Mouse (Mus musculus): Measurements from ENCODE around the gene Upk3b.

The Upk3b gene

DNA sequence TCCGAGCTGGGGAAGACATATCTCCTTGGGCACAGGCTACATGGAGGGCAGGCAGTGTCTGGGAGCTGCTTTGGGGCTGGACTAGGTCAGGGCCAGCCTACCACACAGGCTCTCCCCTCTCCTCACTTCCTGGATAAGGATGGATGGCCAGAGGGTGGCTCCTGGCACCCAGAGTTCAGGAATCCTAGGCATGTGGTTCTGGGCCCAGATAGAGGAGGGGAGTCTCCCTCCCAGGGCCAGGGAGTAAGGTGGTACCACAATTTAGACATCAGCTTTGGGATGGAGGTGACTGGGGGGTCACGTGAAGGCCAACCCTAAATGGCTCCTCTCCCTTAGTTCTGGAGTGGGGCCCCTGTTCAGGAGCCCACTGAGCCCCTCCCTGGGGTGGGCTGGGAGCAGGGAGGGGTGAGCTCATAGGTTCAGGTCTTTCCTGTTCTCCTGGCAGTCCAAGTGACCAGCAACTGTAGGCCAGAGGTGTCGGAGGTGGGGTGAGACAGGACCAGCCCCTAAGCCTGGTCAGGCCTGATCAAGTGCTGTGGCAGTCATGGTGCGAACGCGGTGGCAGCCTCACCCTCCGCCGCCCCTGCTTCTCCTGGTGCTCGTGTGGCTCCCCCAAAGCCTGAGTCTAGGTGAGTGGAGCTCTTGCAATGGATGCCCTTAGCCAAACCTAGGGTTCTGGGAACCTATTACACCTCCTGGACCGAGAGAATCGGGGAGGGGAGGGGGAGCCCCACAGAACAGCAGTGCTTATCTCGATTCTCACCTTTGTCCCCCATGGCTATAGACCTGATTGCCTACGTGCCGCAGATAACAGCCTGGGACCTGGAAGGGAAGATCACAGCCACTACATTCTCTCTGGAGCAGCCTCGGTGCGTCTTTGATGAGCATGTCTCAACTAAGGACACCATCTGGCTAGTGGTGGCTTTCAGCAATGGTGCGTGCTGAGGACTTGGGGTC is at the start of gene Upk3b:
Gene Upk3b, plus strand, starts transcription at position 239 of the 957 bp plus-strand sequence.
- in situ Hi-C loops (cut with MboI, MseI) = no loop called here

DNA sequence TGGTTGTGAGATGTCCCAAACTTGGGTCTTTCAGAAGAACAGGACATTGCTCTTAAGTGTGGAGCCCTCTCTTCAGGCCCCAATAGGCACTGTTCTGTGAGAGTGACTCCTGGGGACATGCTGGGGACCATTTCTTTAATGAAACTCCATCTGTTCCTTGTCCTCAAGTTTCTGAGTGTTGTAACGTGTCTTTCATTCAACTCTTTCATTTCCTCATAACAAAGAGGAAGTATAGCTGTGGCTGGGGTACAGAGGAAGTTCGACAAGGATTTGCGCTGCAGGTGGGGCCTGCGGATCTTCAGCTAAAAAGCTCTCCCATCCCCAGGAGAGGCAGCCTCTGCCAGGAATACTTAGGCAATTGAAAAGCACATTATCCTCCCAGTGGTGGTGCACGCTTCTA is 47.7 kb upstream of the Upk3b start:
- in situ Hi-C loops (cut with MboI, MseI) = no loop called here

DNA sequence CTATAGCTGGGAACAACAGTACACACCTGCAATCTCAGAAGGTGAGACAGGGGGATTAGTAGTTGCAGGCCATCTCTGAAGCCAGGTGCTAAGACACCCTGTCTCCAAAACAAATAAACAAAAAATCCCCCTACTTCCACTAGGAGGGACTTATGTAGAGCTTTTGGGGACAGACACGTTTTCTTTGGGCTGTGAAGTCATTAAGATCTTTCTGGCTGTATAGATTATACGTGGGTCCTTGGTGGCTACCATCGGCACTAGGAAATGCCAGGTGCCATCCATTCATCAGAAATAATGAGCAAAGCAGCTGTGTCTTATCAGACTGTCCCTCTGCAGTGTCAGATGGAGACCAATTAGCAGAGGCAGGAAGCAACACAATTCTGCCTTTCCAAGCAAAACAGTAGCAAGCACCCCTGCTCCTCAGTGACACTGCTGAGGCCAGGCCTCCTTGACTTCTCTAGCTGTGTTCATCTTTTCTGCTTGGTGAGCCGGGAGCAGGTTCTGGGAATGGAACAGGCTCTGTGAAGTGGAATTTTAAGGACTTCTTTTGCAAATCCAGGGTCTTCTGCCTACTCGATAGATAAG is 44.8 kb upstream of the Upk3b start:
- in situ Hi-C loops (cut with MboI, MseI) = no loop called here

DNA sequence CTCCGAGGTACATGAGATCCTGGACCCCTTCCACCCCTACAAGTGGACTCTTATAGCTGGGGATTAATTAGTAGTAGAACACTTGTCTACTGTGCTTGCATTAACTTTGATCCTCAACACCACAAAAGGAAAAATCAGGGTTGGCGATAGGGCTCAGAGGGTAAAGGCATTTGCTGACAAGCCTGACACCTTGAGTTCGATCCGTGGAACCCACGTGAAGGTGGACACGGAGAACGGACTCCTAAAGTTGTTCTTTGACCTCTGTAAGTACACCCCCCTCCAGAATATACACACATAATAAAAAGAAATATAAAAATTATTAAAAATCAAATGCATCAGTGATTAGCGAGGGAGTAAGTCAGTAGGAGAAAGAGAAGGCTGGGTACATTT is 44.0 kb upstream of the Upk3b start:
- in situ Hi-C loops (cut with MboI, MseI) = no loop called here

DNA sequence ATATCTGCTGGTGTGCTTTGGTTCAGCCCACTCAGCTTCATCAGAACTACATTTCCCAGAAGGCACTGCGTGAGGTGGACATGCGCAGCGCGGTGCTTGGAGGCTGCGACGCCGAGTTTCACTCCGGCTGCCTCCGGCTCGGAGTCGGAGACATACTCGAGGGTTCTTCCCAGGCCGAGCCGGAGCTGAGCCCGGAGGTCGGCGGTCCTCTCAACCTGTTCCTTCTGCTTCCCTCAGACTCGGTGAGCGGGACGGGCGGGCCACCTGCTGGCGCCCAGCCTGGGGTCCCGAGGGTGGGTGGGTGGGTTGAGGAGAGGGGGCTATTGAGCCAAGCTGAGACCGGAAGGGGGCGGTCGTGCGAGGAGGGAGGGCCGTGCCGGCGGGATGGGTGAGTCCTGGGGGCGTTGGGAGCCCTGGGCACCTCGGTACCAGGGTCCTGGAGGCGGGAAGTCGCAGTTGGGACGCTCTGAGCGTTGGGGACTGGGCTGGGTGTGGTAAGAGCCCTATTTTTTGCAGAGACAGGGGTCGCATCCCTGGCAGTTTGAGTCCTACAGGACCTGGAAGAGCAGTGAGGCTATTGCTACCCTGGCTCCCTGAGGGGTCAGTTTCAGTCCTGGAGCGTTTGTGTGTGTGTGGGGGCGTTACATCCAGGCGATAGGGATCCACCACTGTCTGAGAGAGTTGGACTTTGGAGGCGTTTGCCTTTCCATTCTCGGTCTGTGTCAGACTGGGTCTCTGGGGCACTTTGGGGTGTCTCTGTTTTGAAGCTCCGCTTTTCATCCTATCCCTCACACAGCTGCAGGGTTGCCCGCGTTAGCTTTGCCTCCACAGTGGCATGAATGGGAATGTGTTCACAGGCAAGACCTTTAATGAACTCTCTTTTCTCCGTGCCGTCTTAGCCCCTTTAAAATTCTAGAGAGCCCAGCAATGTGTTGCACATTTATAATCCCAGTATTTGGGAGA is 43.3 kb upstream of the Upk3b start, which contains the start of gene Dtx2:
Gene Dtx2, plus strand, starts transcription at position 76 of the 963 bp plus-strand sequence.
- in situ Hi-C loops (cut with MboI, MseI) = no loop called here

DNA sequence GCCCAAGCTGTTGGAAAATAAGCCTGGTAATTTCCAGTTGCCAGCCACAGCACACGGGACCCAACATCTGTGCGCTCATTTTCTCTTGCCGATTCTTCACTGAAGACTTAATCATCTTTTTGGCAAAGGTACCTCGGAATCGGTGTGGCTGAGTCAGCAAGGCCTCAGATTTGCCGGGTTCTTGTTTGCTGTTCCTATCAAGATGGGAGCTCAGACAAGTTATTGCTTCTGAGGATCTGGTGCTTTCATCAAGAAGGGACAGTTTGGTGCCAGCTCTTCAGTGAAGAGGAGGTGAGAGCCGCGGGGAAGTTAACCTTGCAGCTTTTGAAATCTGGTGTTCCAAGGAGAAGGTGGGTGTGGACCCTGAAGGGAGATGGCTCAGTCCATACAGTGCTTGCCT is 42.1 kb upstream of the Upk3b start:
- in situ Hi-C loops (cut with MboI, MseI) = no loop called here

DNA sequence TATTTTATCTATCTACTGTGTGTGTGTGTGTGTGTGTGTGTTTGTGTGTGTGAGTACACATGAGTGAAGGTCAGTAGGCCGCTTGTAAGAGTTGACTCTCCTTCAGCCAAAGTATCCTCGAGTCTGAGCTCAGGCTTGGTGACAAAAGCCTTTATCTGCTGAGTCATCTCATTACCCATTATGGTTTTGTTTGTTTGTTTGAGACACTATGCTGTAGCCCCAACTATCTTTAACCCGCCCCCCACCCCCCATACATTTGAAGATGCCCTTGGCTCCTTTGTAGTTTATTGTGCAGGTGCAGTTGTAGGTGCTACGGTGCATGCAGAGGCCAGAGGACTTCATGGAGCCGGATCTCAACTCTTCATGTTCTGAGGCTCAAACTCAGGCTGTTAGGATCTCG is 37.1 kb upstream of the Upk3b start:
- in situ Hi-C loops (cut with MboI, MseI) = no loop called here

DNA sequence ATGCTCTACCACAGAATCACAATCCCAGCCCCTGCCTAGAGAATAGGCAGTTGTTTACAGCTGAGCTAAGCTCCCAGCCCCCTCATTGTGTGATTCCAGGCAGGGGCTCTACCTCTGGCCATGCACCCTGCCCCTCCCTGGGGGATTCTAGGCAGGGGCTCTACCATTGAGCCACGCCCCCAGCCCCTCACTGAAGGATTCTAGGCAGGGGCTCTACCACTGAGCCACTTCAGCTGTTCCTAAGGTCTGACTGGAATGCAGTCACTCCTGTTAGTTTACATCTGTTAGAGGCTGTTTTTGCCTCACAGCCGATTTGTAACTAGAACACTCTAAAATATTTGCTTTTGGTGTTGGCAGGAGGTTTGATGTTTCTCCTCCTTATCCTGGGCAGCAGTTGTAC is 36.0 kb upstream of the Upk3b start:
- in situ Hi-C loops (cut with MboI, MseI) = no loop called here

DNA sequence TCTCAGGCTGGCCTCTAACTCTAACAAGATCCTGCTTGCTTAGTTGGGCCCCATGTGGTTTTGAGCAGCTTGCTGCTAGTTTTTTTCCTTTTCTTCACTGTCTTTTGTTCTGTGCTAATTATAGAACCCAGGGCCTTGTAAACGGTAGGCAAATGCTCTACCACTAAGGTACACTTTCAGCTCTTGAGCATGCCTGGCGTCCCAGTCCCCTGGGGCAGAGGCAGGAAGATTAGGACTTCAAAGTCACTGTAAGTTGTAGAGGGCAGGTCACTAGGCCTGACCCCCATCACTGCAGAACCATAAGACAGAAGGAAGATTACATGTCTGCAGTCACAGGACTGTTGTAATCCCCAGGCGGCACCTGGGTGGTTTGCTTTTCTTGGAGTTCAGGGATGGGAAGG is 35.5 kb upstream of the Upk3b start:
- in situ Hi-C loops (cut with MboI, MseI) = no loop called here

DNA sequence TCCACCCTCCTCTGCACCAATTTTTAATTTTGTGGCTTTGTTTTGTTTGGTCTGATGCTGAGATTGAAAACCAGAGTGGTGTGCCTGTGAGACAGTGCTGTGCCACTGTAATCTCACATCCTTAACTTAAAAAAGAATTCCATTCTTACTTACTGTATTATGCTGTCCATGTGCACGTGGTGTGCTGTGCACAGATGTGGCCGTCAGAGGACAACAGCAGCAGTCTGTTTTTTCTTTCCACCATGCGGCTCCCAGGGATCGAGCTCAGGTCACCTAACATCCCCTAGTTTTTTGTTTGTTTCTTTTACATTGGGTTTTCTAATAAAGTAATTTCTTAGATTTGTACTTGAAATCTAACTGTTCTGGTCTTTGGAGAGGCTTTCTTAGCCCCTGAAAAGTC is 33.8 kb upstream of the Upk3b start:
- in situ Hi-C loops (cut with MboI, MseI) = no loop called here

DNA sequence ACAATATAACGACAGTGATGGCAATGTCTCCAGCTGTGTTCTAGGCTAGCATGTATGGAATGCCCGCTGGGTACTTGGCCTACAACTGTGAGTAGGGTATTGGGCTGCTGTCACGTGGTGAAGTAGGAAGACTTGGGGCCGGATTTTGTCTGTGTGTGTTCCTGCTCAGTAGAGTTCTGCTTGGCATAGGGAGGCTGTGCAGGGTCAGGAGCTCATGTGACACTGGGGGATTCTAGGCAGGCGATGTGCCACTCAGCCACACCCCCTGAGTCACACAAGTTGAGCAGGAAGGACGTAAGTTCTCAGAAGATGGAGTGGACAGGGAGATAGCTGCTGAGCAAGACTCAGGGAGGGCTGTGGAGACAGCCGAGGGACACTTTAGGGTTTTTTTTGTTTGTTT is 30.6 kb upstream of the Upk3b start:
- in situ Hi-C loops (cut with MboI, MseI) = no loop called here

DNA sequence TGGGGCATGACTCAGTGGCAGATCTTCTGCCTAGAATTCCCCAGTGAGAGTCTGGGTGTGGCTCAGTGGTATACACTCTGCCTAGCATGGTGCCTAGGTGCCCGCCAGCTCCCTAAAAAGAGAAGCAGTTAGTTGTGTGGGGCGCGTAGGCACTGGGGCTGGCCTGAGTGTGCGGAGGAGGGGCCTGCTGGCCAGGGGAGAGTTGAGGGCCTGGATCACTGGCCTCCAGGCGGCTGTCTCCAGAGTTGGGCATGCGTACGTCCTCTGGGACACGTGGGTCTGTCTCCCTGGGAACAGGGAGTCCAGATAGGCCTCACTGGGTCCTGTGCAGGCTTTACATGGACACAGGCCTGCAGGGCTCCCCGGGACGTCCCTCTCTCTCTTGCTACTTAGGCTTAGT is 23.4 kb upstream of the Upk3b start:
- in situ Hi-C loops (cut with MboI, MseI) = no loop called here

DNA sequence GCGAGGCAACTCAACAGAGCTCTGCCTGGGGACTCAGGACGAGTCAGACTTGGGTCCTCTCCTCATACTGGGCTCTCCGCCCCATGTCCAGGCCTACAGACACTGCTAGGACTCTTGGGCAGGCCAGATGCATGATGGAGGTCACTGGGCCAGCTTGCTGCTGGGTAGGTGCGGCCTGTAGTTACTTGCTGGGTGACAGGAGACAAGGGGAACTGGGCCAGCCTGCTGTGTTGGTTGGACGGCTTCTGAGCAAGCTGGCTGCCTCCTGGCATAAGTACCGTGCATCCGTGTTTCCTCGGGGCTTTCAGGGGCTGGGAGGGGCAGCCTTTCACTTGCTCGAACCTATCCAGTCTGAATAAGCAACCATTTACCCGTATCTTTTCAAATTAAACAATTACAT is 22.7 kb upstream of the Upk3b start:
- in situ Hi-C loops (cut with MboI, MseI) = no loop called here

DNA sequence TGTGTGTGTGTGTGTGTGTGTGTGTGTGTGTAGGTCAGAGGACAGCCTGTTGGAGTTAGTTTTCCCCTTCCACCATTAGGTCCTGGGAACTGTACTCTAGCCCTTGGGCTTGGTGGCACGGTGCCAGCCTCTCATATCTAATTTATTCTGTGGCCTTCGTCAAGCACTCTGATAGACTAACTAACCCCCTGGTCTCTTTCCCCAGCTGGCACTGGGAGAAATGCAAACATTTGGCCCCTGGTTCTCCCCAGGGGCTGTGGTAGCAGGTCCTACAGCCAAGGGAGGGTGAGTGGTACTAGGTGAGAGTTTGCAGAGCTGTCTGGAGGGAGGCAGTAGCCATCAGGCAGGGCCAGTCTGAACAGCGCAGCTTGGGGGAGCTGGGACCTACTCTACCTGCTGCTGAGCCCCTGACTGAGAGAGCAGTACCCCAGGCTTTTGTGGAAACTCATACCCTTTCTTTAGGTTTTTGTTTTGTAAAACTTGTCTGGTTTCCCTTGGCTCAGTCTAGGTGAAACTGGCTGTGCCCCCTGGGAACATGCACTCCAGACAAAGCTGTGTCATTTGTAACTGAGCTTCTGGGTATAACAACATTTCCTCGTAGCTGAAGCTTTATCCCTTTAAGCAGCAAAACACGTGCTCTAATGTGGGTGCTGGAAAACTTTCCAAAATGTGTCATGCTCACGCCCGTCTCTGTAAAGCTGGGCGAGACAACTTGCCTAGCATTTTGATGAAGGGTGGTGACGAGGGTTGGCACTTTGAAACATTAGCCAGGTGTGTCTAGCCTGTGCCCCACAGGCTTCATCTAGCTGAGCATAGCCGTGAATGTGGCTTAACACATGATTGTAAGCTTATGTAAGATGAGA is 22.1 kb upstream of the Upk3b start:
- in situ Hi-C loops (cut with MboI, MseI) = no loop called here

DNA sequence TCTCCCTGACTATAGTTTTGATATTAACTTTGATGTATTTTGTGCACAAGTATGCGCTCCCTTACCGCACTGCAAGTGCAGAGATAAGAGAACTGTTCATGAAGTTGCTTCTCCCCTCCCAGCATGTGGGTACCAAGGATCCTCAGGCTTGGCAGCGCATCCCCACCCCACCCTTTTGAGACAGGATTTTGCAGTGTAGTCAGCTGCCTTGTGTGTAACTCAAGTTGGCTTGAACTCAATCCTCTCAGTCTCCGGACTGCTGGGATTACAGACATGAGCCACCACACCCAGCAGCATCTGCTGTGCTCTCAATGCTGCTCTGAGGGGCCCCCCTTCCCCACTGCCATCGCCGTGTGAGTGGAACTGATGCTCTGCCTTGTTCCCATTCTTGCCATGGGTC is 21.0 kb upstream of the Upk3b start:
- in situ Hi-C loops (cut with MboI, MseI) = no loop called here

DNA sequence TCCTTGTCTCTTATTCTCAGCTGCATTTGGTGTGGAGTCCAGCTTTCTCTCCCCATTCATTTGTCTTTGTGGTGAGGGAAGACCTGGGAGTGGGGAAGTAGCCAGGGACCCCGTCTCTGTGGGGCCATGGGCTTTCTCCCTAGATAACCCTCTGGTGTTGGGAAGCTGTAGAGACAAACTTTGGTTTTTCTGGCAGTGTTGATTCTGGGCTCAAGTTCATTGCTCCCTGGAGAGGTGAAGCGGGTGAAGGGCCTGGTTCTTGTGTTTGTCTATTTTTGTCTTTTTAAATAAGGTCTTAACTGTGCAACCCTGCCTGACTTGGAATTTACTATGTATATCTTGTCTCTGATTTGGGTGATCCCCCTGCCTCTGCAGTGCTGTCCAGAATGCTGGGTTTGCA is 19.6 kb upstream of the Upk3b start:
- in situ Hi-C loops (cut with MboI, MseI) = no loop called here

DNA sequence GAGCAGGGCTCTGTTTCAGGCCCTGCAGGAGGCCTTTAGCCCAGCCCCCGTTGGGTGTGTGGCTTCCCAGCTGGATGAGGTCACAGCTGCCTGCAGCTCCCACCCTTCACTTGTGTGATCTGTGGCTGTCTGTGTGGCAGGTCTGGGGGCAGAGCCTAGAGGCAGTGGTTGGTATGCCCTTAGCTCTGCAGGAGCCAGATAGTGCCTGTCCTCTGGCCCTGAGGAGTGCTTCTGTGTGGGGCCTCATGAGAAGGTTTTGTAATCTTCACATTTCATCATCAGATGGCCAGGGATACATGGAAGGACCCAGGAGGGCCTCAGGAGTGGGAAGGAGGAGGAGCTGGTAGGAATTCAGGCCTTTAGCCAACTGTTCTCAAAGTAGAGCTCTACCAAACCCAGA is 18.4 kb upstream of the Upk3b start:
- in situ Hi-C loops (cut with MboI, MseI) = no loop called here

DNA sequence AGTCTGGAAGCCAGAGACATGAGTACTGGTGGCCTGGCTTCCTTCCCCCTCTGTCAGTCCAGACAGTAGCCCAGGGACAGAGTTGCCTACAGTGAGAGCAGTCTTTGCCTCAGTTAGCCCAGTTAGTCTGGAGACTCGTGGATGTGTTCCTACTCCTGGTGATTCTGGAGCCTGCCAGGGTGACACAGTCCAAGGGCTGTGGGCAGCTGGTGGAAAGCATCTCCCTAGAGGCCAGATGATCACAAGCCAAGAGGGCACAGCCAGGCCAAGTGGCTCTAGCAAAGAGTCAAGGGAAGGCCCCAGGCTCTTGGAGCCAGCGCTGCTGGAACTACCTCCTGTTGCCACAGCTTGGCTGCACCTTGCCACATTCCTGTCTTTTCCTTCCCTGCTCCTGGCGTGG is 12.6 kb upstream of the Upk3b start:
- in situ Hi-C loops (cut with MboI, MseI) = no loop called here

DNA sequence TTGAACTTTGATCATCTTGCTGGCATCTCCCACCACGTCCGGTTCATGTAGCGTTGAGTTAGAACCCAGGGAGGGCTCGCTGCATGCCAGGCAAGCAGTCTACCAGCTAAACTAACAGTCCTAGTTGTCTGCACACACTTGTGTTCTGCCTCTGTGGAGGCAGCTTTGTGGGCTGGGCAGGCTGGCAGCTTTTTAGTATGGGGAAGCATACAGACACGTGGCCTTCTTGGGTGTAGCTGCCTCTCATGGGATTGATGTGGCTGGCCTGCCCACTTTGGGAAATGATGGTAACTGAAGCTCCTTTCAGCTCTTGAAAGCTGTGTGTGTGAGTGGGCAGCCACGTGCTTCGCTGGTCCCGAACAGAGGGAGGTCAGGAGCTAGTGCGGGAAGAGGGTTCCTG is 11.4 kb upstream of the Upk3b start:
- in situ Hi-C loops (cut with MboI, MseI) = no loop called here

DNA sequence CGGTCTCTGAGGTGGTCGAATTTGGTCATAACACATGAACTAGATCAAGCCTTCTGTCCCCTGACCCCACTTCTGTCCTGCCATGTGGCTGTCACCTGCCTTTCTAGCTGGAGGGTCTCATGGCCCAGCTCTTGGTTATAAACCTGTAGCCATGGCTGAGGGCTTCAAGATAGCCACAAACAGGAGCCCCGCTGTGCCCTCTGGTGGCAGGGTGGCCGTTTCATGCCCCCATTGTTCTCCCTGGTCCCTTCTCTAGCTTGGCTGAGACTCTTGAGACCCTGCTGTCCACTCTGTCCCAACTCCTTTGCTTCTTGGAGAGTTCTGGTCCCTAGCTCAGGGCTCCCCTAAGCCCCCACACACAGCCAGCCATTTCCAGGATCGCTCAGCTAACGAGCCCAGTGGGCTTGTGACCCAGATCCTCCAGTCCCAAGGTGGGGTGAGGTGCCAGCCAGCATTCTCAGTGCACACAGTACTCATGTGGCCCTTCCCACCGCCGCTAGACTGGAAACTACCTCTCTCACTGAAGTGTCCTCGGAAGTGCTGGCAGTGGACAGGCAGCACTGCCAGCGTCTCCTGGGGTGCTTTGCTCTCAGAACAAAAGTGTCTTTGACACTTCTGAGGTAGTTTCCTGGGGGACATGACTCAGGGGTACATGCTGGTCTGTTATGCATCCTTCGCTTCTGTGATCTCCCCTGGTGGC is 10.5 kb upstream of the Upk3b start:
- in situ Hi-C loops (cut with MboI, MseI) = no loop called here

DNA sequence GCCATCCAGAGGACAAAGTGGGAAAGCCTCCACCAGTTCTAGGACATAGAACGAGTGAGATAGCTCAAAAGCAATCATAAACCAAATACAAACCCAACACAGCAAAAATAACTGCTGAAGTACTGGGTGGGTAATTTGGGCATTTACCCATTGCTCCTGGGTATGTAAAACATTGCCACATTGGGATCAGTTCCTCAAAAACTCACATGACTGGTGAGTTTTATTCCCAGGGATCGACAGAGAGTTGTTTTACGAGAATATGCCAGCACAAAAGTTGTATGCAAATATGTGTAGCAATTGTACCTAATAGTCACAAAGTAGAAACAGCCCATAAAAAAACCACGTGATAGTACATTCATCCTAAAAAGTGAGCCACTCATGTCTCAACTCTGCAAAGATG is 3.4 kb upstream of the Upk3b start:
- in situ Hi-C loops (cut with MboI, MseI) = no loop called here
